Mouse (Mus musculus) embryonic facial prominence, embryonic 11.5 days (tissue): ENCODE measurements around the gene Bricd5. TPM values are rescaled to one million over a fixed set of nuclear protein-coding genes. Genes with fewer than 3 reads are reported as not detected.

Source experiments
- ATAC-seq: fragments of 200-750 bp; cut with Nextera tagmentation; replicated peaks from 2 replicates; pipeline ENCODE4 v1.8.0; 2017; ENCODE audit warnings: low read depth; ENCODE audit not compliant: insufficient number of reproducible peaks, low FRiP score, low TSS enrichment
- DNase-seq: peaks from one replicate; pipeline ENCODE4 v3.0.0-alpha.2; 2015; ENCODE audit warnings: low spot score
- H3K27ac ChIP-seq: fragments of 300-500 bp; sonication (generic); replicated peaks from 2 replicates; pipeline ENCODE4 v1.5.1; 2014; ENCODE audit warnings: mild to moderate bottlenecking, low read depth, low read length, control low read depth
- H3K27me3 ChIP-seq: fragments of 300-500 bp; sonication (generic); 2 replicates; pipeline ENCODE4 v1.6.1; 2014; ENCODE audit warnings: mild to moderate bottlenecking, low read length, moderate library complexity, mixed read lengths; ENCODE audit not compliant: control insufficient read depth, insufficient read depth
- H3K36me3 ChIP-seq: fragments of 300-500 bp; sonication (generic); replicated peaks from 2 replicates; pipeline ENCODE4 v1.6.1; 2014; ENCODE audit warnings: low read depth, mild to moderate bottlenecking, low read length, moderate library complexity, mixed read lengths; ENCODE audit not compliant: control insufficient read depth, insufficient read depth
- H3K4me1 ChIP-seq: fragments of 300-500 bp; sonication (generic); 2 replicates; pipeline ENCODE4 v1.6.1; 2014; ENCODE audit warnings: low read length, mixed read lengths; ENCODE audit not compliant: control insufficient read depth, insufficient read depth
- H3K4me2 ChIP-seq: fragments of 300-500 bp; sonication (generic); 2 replicates; pipeline ENCODE4 v1.6.1; 2014; ENCODE audit warnings: low read depth, mild to moderate bottlenecking, control low read depth, low read length, moderate library complexity
- H3K4me3 ChIP-seq: fragments of 300-500 bp; sonication (generic); 2 replicates; pipeline ENCODE4 v1.5.1; 2014; ENCODE audit warnings: low read depth, low read length, control low read depth
- H3K9ac ChIP-seq: fragments of 300-500 bp; sonication (generic); replicated peaks from 2 replicates; pipeline ENCODE4 v1.6.1; 2014; ENCODE audit warnings: mild to moderate bottlenecking, control low read depth, low read length
- H3K9me3 ChIP-seq: fragments of 300-500 bp; sonication (generic); replicated peaks from 2 replicates; pipeline ENCODE4 v1.6.1; 2016; ENCODE audit warnings: mild to moderate bottlenecking, low read length, inconsistent platforms, mixed read lengths; ENCODE audit not compliant: control insufficient read depth
- WGBS: fragments of 180-500 bp; shearing (Covaris S2); extraction: QIAGEN DNeasy Blood & Tissue Kit; methylation state at CpG from one replicate; pipeline ENCODE4 v1.1.7; 2014; 5-methylcytosine and 5-hydroxymethylcytosine counted together
- polyA plus RNA-seq: library from polyadenylated mRNA; unstranded; fragments of >200 nt; fragmentation: Nextera tagmentation; extraction: Ambion mirVana; gene quantifications from 2 replicates; pipeline ENCODE4 v1.2.1, GENCODE M21; 2014

Gene Bricd5
- polyA plus RNA-seq, 1 experiment from 2014 or later = not detected

DNA sequence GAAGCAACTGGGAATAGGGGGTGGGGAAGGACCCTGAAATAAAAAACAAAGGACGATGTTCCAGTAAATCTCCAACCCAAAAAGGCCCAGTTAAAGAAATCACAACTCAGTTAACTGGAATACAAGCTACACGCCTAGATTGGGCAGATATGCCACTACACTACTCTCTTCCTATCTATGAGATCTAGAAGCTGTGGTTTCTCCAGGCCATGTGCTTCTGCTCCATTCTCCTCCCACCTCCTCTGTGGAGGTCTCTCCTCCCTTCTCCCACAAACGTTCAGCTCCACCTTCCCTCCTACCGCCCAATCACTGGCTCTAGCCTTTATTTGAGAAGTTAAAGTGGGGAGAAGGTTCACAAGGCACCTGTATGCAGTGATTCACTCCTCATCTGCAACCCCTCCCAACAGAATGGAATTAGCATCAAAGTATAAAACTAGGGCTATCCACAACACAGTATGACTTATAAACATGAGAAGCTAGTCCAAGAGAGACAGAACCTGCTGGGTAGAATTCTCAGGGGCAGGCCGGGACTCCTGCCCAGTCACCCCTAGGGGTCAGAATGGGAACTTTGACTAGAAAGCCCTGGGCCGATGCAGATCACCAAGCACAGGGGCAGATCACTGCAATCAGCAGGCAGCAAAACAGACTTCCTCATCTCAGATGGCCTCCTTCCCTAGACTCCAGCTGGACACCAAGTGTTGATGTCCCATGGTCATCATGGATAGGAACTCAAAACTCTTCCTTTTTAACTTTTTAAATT lies 10.1 kb upstream of the Bricd5 start:
- Histone ChIP-seq H3K27me3 (no peaks in the 10 kb centered on the region), H3K36me3 (no peaks in the 10 kb centered on the region), H3K9ac (no peak overlapping the region), H3K27ac (no peak overlapping the region), H3K4me1 (no peaks in the 10 kb centered on the region), H3K4me3 (no peak overlapping the region), H3K4me2 (no peak overlapping the region), H3K9me3 (no peaks in the 10 kb centered on the region)
- no peak for ATAC-seq
- no peak for DNase-seq
- 58% methylated on average over 6 of the region's 6 CpGs for WGBS

GRCm38 (mm10) chr17:24468636-24469246 lies 4.9 kb upstream of the Bricd5 start:
- 89% methylated on average over 5 of the region's 5 CpGs for WGBS

GRCm38 (mm10) chr17:24469336-24469909 lies 4.3 kb upstream of the Bricd5 start:
- Histone ChIP-seq H3K4me2 (peak overlapping the region; percentile 97), H3K9me3 (no peaks in the 10 kb centered on the region), H3K4me3 (peak overlapping the region; percentile 86), H3K27me3 (no peaks in the 10 kb centered on the region), H3K4me1 (no peaks in the 10 kb centered on the region; the same call in 1 of the 2 replicates), H3K9ac (peak overlapping the region; percentile 47), H3K36me3 (no peaks in the 10 kb centered on the region; the same call in none of the 2 replicates), H3K27ac (peak overlapping the region; percentile 16)
- ATAC-seq (no peak), DNase-seq (no peak)
- WGBS = 16% methylated on average over 7 of the region's 7 CpGs

More at GRCm38 (mm10) chr17:24468636-24469246, 4.9 kb upstream of the Bricd5 start:
- no peak overlapping the region for H3K4me3 ChIP-seq
- no peaks in the 10 kb centered on the region for H3K9me3 ChIP-seq
- ATAC-seq = no peak
- no peak for DNase-seq
- no peak overlapping the region for H3K9ac ChIP-seq
- no peak overlapping the region for H3K27ac ChIP-seq
- no peak overlapping the region for H3K4me2 ChIP-seq
- no peaks in the 10 kb centered on the region; the same call in none of the 2 replicates for H3K36me3 ChIP-seq
- H3K27me3 ChIP-seq = no peaks in the 10 kb centered on the region
- H3K4me1 ChIP-seq = no peaks in the 10 kb centered on the region; the same call in 1 of the 2 replicates

DNA sequence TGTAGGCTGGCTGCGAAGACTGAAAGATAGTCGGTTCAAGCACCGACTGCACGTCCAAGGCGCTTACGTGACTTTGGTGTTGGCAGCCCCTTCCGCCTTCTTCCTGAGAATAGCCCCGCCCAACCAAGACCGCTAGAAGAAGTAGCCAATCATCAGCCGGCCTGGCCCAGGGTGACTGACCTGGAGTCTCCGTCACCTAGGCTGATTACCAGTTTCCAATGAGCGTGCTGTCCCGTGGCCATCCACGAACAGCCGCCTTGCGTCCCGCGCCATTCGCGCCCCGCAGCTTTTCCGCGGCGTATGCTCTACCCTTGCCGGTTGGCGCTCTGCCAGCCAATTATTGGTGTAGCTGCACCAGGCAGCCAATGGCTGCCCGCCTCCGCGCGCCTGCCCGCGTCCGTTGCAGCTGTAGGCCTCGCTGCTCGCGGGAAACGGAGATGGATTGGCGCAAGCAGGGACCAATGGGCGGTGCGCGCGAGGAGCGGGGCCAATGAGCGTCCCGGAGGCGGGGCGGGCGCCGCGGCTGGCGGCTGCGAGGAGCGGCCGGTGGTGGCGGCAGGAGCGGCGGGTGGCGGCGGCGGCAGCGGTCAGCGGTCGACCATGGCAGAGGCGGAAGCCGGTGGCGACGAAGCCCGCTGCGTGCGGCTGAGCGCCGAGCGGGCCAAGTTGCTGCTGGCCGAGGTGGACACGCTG lies 3.6 kb upstream of the Bricd5 start, which contains the start of the genes E4f1 and Pgp:
Gene E4f1 (minus strand): TSS at position 404 of the 693 bp plus-strand sequence.
Gene Pgp (plus strand): TSS at position 483 of the 693 bp plus-strand sequence.
- Histone ChIP-seq H3K9me3 (no peaks in the 10 kb centered on the region), H3K27me3 (no peaks in the 10 kb centered on the region), H3K4me1 (no peaks in the 10 kb centered on the region; the same call in 1 of the 2 replicates), H3K36me3 (no peaks in the 10 kb centered on the region; the same call in none of the 2 replicates), H3K4me2 (peak within 1 kb of the TSS; percentile 97), H3K9ac (peak within 1 kb of the TSS; percentile 88), H3K27ac (peak within 1 kb of the TSS; percentile 65), H3K4me3 (peak within 1 kb of the TSS; percentile 86)
- DNase-seq (peak; percentile 99), ATAC-seq (peak; percentile 96)
- WGBS = under 1% methylated on average over 66 of the region's 75 CpGs

GRCm38 (mm10) chr17:24470701-24471527 lies 2.8 kb upstream of the Bricd5 start:
- DNase-seq = peak; percentile 26
- H3K4me3 ChIP-seq = peak overlapping the region; percentile 86
- 0 out of 2 replicates have a peak, but pooled peaks have one; percentile 4 for ATAC-seq
- no peaks in the 10 kb centered on the region; the same call in 1 of the 2 replicates for H3K4me1 ChIP-seq
- 1% methylated on average over 67 of the region's 68 CpGs for WGBS
- no peaks in the 10 kb centered on the region for H3K9me3 ChIP-seq
- no peaks in the 10 kb centered on the region; the same call in none of the 2 replicates for H3K36me3 ChIP-seq
- H3K4me2 ChIP-seq = peak overlapping the region; percentile 97
- H3K27me3 ChIP-seq = no peaks in the 10 kb centered on the region
- H3K27ac ChIP-seq = peak overlapping the region; percentile 65
- H3K9ac ChIP-seq = peak overlapping the region; percentile 88

- H3K9ac ChIP-seq = no peak overlapping the region; the same call in 1 of the 2 replicates
- H3K4me1 ChIP-seq = no peaks in the 10 kb centered on the region; the same call in 1 of the 2 replicates
- H3K27me3 ChIP-seq = no peaks in the 10 kb centered on the region
- no peak overlapping the region for H3K27ac ChIP-seq
- no peaks in the 10 kb centered on the region for H3K9me3 ChIP-seq
- WGBS = 85% methylated on average over 4 of the region's 4 CpGs
- ATAC-seq = no peak
- DNase-seq = no peak
- no peak overlapping the region for H3K4me3 ChIP-seq
- H3K36me3 ChIP-seq = peaks cover 5% of the 10 kb centered on the region
- H3K4me2 ChIP-seq = no peak overlapping the region
Observed at GRCm38 (mm10) chr17:24472512-24472911, 1.2 kb upstream of the Bricd5 start.

- H3K36me3 ChIP-seq = peaks cover 5% of the 10 kb centered on the region
- DNase-seq (no peak), ATAC-seq (no peak)
- H3K4me2 ChIP-seq = no peak overlapping the region
- no peaks in the 10 kb centered on the region for H3K27me3 ChIP-seq
- H3K4me3 ChIP-seq = no peak overlapping the region
- peaks cover 3% of the 10 kb centered on the region for H3K4me1 ChIP-seq
- no peak overlapping the region for H3K27ac ChIP-seq
- H3K9ac ChIP-seq = no peak overlapping the region
- H3K9me3 ChIP-seq = no peaks in the 10 kb centered on the region
- WGBS = 62% methylated on average over 5 of the region's 5 CpGs
Observed at GRCm38 (mm10) chr17:24474557-24474956, 873 bp downstream of the Bricd5 start.
